Mouse (Mus musculus): Measurements from ENCODE around the gene Tmod3. TPM values are rescaled to one million over a fixed set of nuclear protein-coding genes. Genes with fewer than 3 reads are reported as not detected.

The Tmod3 gene
- polyA plus RNA-seq, 1 experiment from 2014 or later, result 60.6 TPM

- Histone ChIP-seq H3K27me3 (ENCODE audit: control insufficient read depth, insufficient read depth, low read length) (no peaks in the 10 kb centered on the region), H3K9me3 (ENCODE audit: control insufficient read depth, low read length) (no peaks in the 10 kb centered on the region), H3K36me3 (ENCODE audit: control insufficient read depth, insufficient read depth, low read length) (peaks cover 85% of the 10 kb centered on the region), H3K9ac (replicated peaks; ENCODE audit: low read depth, low read length) (no peak overlapping the region), H3K27ac (ENCODE audit: low read depth, low read length) (no peak overlapping the region), H3K4me2 (ENCODE audit: low read depth, low read length) (no peak overlapping the region), H3K4me1 (ENCODE audit: control insufficient read depth, insufficient read depth, low read length) (no peaks in the 10 kb centered on the region), H3K4me3 (ENCODE audit: low read depth, low read length) (no peak overlapping the region)
- no peak for ATAC-seq (ENCODE audit: low read depth)
- WGBS, result 71% methylated on average over 15 of the region's 15 CpGs
Measured at GRCm38 (mm10) chr9:75589850-75590790, 30.7 kb upstream of the Tmod3 start.

- H3K9ac ChIP-seq (replicated peaks; ENCODE audit: low read depth, low read length), result no peak overlapping the region
- H3K9me3 ChIP-seq (ENCODE audit: control insufficient read depth, low read length), result no peaks in the 10 kb centered on the region
- H3K4me1 ChIP-seq (ENCODE audit: control insufficient read depth, insufficient read depth, low read length), result no peaks in the 10 kb centered on the region
- H3K27ac ChIP-seq (ENCODE audit: low read depth, low read length), result no peak overlapping the region
- WGBS, result 60% methylated on average over 7 of the region's 7 CpGs
- H3K4me2 ChIP-seq (ENCODE audit: low read depth, low read length), result no peak overlapping the region
- H3K27me3 ChIP-seq (ENCODE audit: control insufficient read depth, insufficient read depth, low read length), result no peaks in the 10 kb centered on the region
- H3K36me3 ChIP-seq (ENCODE audit: control insufficient read depth, insufficient read depth, low read length), result peaks cover 63% of the 10 kb centered on the region
- ATAC-seq (ENCODE audit: low read depth), result 0 out of 2 replicates have a peak, but pooled peaks have one; percentile 24
- no peak overlapping the region for H3K4me3 ChIP-seq (ENCODE audit: low read depth, low read length)
Measured at GRCm38 (mm10) chr9:75581694-75582350, 22.4 kb upstream of the Tmod3 start.

DNA sequence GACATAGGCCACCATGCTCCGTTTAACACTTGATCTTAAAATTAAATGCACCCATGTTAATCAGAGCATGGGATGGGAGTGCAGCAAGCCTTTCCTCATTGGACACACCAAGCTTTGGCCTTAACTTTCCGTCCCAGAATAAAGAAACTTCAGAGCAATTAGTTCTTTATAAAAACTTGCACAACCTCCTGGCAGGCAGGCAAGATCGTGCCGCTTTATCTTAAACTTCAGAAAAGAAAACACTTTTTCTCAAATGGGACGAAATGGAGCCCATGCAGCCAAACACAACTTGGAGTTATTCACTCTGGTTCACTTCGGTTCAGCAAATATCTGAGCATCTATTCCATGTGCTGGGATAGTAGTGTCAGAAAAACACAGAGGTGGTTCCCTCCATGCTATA, 19.9 kb upstream of the Tmod3 start:
- 95% methylated on average over 6 of the region's 6 CpGs for whole genome bisulfite sequencing

DNA sequence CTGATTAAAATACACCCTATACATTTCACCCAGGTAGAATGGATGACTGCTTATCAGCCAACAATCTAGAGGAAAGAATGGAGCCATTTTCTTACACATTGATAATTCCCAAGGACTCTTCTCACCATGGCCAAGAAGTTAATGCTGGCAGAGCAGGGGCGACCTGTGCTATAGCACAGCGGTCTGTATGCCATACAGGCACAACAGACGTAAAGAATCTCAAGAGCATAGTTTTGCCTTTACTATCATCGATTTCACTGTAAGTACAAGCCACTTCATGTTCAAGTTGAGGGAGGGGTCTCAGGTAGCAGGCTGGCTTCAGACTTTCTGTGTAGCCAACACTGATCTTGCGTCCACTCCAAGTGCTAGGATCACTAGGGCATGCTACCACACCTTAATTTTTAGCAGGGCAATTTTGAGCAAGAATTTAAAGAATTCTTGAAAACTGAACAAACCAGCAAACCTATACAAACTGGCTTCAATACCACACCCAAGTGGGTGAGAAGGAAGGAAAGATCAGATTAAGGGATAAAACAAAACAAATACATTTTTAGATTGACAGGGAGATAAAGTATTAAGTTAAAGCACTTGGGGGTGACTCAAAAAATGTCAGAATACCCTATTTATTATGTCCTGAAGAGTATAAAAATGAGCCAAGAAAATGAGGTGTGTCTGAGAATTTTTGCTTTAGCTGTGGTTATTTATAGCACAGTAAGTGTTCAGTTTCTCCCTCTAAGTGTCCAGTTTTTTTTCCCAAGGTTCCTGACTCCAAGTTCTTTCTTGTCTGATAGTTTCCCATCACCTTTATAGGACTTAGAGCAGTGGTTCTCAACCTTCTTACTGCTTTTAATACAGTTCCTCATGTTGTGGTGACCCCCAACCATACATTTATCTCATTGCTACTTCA, 11.8 kb upstream of the Tmod3 start:
- Histone ChIP-seq H3K9me3 (ENCODE audit: control insufficient read depth, low read length) (no peaks in the 10 kb centered on the region), H3K4me3 (ENCODE audit: low read depth, low read length) (no peak overlapping the region), H3K4me1 (ENCODE audit: control insufficient read depth, insufficient read depth, low read length) (no peaks in the 10 kb centered on the region), H3K9ac (replicated peaks; ENCODE audit: low read depth, low read length) (no peak overlapping the region), H3K27me3 (ENCODE audit: control insufficient read depth, insufficient read depth, low read length) (no peaks in the 10 kb centered on the region), H3K36me3 (ENCODE audit: control insufficient read depth, insufficient read depth, low read length) (peaks cover 42% of the 10 kb centered on the region), H3K27ac (ENCODE audit: low read depth, low read length) (no peak overlapping the region), H3K4me2 (ENCODE audit: low read depth, low read length) (no peak overlapping the region)
- WGBS, result 94% methylated on average over 5 of the region's 5 CpGs
- no peak for ATAC-seq (ENCODE audit: low read depth)

More for the DNA sequence above, 19.9 kb upstream of the Tmod3 start:
- H3K9ac ChIP-seq (replicated peaks; ENCODE audit: low read depth, low read length), result no peak overlapping the region
- H3K36me3 ChIP-seq (ENCODE audit: control insufficient read depth, insufficient read depth, low read length), result peaks cover 66% of the 10 kb centered on the region
- H3K27me3 ChIP-seq (ENCODE audit: control insufficient read depth, insufficient read depth, low read length), result no peaks in the 10 kb centered on the region
- H3K27ac ChIP-seq (ENCODE audit: low read depth, low read length), result no peak overlapping the region
- ATAC-seq (ENCODE audit: low read depth), result no peak
- H3K4me1 ChIP-seq (ENCODE audit: control insufficient read depth, insufficient read depth, low read length), result no peaks in the 10 kb centered on the region
- H3K9me3 ChIP-seq (ENCODE audit: control insufficient read depth, low read length), result no peaks in the 10 kb centered on the region
- H3K4me2 ChIP-seq (ENCODE audit: low read depth, low read length), result no peak overlapping the region
- H3K4me3 ChIP-seq (ENCODE audit: low read depth, low read length), result no peak overlapping the region

- no peaks in the 10 kb centered on the region for H3K4me1 ChIP-seq (ENCODE audit: control insufficient read depth, insufficient read depth, low read length)
- H3K36me3 ChIP-seq (ENCODE audit: control insufficient read depth, insufficient read depth, low read length), result peaks cover 19% of the 10 kb centered on the region
- H3K27me3 ChIP-seq (ENCODE audit: control insufficient read depth, insufficient read depth, low read length), result no peaks in the 10 kb centered on the region
- 91% methylated on average over 6 of the region's 6 CpGs for WGBS
- no peaks in the 10 kb centered on the region for H3K9me3 ChIP-seq (ENCODE audit: control insufficient read depth, low read length)
- H3K4me3 ChIP-seq (ENCODE audit: low read depth, low read length), result no peak overlapping the region
- H3K9ac ChIP-seq (replicated peaks; ENCODE audit: low read depth, low read length), result no peak overlapping the region
- no peak for ATAC-seq (ENCODE audit: low read depth)
- H3K4me2 ChIP-seq (ENCODE audit: low read depth, low read length), result no peak overlapping the region
- no peak overlapping the region for H3K27ac ChIP-seq (ENCODE audit: low read depth, low read length)
Measured at GRCm38 (mm10) chr9:75568399-75568798, 8.9 kb upstream of the Tmod3 start.

DNA sequence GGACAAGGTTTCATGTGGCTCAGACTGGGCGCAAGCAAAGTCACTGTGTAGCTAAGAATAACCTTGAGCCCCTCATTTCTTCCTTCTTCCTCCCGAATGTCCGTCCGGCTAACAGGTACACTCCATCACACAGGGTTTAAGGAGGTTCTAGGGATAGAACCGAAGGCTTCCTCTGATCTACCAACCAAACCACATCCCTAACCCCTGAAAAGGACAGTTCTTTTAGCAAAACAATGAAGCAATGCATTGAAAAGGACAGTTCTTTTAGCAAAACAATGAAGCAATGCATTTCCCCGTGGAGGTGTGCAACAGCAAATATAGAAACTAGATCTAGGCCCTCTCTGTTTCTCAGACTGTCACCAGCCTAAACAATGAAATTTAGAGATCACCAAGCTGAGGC, 5.4 kb upstream of the Tmod3 start:
- Histone ChIP-seq H3K36me3 (ENCODE audit: control insufficient read depth, insufficient read depth, low read length) (peaks cover 4% of the 10 kb centered on the region; the same call in 1 of the 2 replicates), H3K9ac (replicated peaks; ENCODE audit: low read depth, low read length) (no peak overlapping the region), H3K27ac (ENCODE audit: low read depth, low read length) (no peak overlapping the region), H3K27me3 (ENCODE audit: control insufficient read depth, insufficient read depth, low read length) (no peaks in the 10 kb centered on the region), H3K9me3 (ENCODE audit: control insufficient read depth, low read length) (no peaks in the 10 kb centered on the region), H3K4me2 (ENCODE audit: low read depth, low read length) (no peak overlapping the region), H3K4me3 (ENCODE audit: low read depth, low read length) (no peak overlapping the region), H3K4me1 (ENCODE audit: control insufficient read depth, insufficient read depth, low read length) (no peaks in the 10 kb centered on the region)
- WGBS, result 77% methylated on average over 6 of the region's 6 CpGs
- ATAC-seq (ENCODE audit: low read depth), result no peak

DNA sequence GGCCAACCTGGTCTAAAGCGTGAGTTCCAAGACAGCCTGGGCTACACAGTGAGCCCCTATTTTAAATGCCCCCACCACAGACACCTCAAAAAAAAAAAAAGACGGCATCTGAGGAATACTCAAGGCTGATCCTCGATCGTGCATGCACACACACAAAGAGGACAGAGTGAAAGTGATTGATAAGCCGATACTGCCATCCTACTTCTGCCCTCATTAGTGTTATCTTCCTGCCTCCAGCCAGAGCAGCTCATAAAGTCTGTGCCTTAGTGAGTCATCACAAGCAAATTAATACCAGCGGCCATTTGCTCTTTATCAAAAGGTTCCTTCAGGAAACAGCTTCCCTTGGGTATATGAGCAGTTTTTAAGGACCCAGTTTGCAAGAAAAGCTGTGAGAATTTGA, 4.2 kb upstream of the Tmod3 start:
- H3K27me3 ChIP-seq (ENCODE audit: control insufficient read depth, insufficient read depth, low read length), result no peaks in the 10 kb centered on the region
- WGBS, result 77% methylated on average over 6 of the region's 6 CpGs
- no peak overlapping the region for H3K9ac ChIP-seq (replicated peaks; ENCODE audit: low read depth, low read length)
- H3K27ac ChIP-seq (ENCODE audit: low read depth, low read length), result no peak overlapping the region
- no peak for ATAC-seq (ENCODE audit: low read depth)
- H3K36me3 ChIP-seq (ENCODE audit: control insufficient read depth, insufficient read depth, low read length), result no peaks in the 10 kb centered on the region
- no peaks in the 10 kb centered on the region for H3K4me1 ChIP-seq (ENCODE audit: control insufficient read depth, insufficient read depth, low read length)
- no peak overlapping the region for H3K4me2 ChIP-seq (ENCODE audit: low read depth, low read length)
- H3K4me3 ChIP-seq (ENCODE audit: low read depth, low read length), result no peak overlapping the region
- no peaks in the 10 kb centered on the region for H3K9me3 ChIP-seq (ENCODE audit: control insufficient read depth, low read length)

DNA sequence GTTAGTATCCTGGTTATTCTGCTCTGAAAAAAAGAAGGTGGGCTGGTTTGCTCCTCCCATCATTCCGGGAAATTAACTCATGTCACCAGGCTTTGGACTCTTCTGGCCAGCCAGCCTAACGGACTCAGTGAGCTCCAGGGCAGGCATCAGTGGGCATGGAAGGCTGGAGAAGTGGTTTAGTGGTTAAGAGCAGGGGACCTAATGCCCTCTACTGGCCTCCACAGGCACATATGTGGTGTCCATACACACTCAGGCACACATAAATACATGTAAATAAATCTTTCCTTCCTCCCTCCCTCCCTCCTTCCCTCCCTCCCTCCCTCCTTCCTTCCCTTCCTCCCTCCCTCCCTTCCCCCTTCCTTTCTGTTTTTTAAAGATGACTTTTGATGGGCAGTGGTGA, 3.7 kb upstream of the Tmod3 start:
- WGBS, result 47% methylated on average over 2 of the region's 2 CpGs
- no peaks in the 10 kb centered on the region for H3K9me3 ChIP-seq (ENCODE audit: control insufficient read depth, low read length)
- ATAC-seq (ENCODE audit: low read depth), result no peak
- no peak overlapping the region for H3K9ac ChIP-seq (replicated peaks; ENCODE audit: low read depth, low read length)
- no peak overlapping the region for H3K4me2 ChIP-seq (ENCODE audit: low read depth, low read length)
- H3K4me3 ChIP-seq (ENCODE audit: low read depth, low read length), result no peak overlapping the region
- no peaks in the 10 kb centered on the region for H3K27me3 ChIP-seq (ENCODE audit: control insufficient read depth, insufficient read depth, low read length)
- H3K4me1 ChIP-seq (ENCODE audit: control insufficient read depth, insufficient read depth, low read length), result no peaks in the 10 kb centered on the region
- H3K36me3 ChIP-seq (ENCODE audit: control insufficient read depth, insufficient read depth, low read length), result no peaks in the 10 kb centered on the region
- no peak overlapping the region for H3K27ac ChIP-seq (ENCODE audit: low read depth, low read length)

Data from neural tube, embryonic 14.5 days (tissue).